Mouse (Mus musculus) forebrain, embryonic 16.5 days (tissue): ENCODE measurements around the gene Ppp2ca. TPM values are rescaled to one million over a fixed set of nuclear protein-coding genes. Genes with fewer than 3 reads are reported as not detected.
"Not testable (repeated sequence)": the region's sequence is repeated elsewhere in the genome, so short reads cannot be mapped to it uniquely, and the experiment has no call there.

Experiments used
- ATAC-seq: fragments of 200-750 bp; cut with Nextera tagmentation; 2 replicates; pipeline ENCODE4 v1.8.0; 2017; ENCODE audit warnings: mild to moderate bottlenecking, moderate library complexity
- H3K27ac ChIP-seq: fragments of 300-500 bp; sonication (generic); 2 replicates; pipeline ENCODE4 v1.5.1; 2014; ENCODE audit warnings: low read length, control low read depth
- H3K27me3 ChIP-seq: fragments of 300-500 bp; sonication (generic); replicated peaks from 2 replicates; pipeline ENCODE4 v1.6.1; 2014; ENCODE audit warnings: low read length; ENCODE audit not compliant: control insufficient read depth, insufficient read depth
- H3K36me3 ChIP-seq: fragments of 300-500 bp; sonication (generic); 2 replicates; pipeline ENCODE4 v1.6.1; 2014; ENCODE audit not compliant: control insufficient read depth, insufficient read depth
- H3K4me1 ChIP-seq: fragments of 300-500 bp; sonication (generic); replicated peaks from 2 replicates; pipeline ENCODE4 v1.6.1; 2014; ENCODE audit warnings: low read length; ENCODE audit not compliant: control insufficient read depth, insufficient read depth
- H3K4me2 ChIP-seq: fragments of 300-500 bp; sonication (generic); 2 replicates; pipeline ENCODE4 v1.6.1; 2014; ENCODE audit warnings: mild to moderate bottlenecking, low read length, control low read depth
- H3K4me3 ChIP-seq: fragments of 300-500 bp; sonication (generic); replicated peaks from 2 replicates; pipeline ENCODE4 v1.5.1; 2014; ENCODE audit warnings: mild to moderate bottlenecking, low read length, control low read depth
- H3K9ac ChIP-seq: fragments of 300-500 bp; sonication (generic); replicated peaks from 2 replicates; pipeline ENCODE4 v1.6.1; 2014; ENCODE audit warnings: low read depth, low read length, control low read depth
- H3K9me3 ChIP-seq: fragments of 300-500 bp; sonication (generic); 2 replicates; pipeline ENCODE4 v1.6.1; 2016; ENCODE audit warnings: low read length; ENCODE audit not compliant: control insufficient read depth
- WGBS: fragments of 180-500 bp; shearing (Covaris S2); extraction: QIAGEN DNeasy Blood & Tissue Kit; methylation state at CpG from one replicate; pipeline ENCODE4 v1.1.7; 2014; 5-methylcytosine and 5-hydroxymethylcytosine counted together
- polyA plus RNA-seq: library from polyadenylated mRNA; unstranded; fragments of >200 nt; fragmentation: Nextera tagmentation; extraction: Ambion mirVana; gene quantifications from 2 replicates; pipeline ENCODE4 v1.2.1, GENCODE M21; 2015

Gene Ppp2ca
- polyA plus RNA-seq, 1 experiment from 2014 or later, result 116 TPM

DNA sequence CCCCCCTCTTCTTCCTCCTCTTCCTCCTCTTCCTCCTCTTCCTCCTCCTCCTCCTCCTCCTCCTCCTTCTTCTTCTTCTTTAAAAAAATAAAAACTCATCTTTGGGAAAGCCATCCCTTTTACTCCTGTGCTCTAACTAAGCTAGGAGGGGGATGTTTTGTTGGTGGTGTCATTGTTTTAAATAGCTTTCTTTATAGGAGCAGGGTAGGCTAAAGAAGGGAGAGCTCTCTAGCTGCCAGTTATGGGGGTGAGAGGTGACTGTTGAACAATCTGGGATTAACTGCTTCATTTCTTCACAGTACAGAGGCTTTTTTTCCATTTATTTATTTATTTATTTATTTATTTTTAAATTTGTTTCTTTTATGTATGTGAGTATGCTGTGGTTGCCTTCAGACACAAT lies 7.0 kb downstream of the Ppp2ca start:
- no peaks in the 10 kb centered on the region for H3K27me3 ChIP-seq
- no peaks in the 10 kb centered on the region for H3K36me3 ChIP-seq
- H3K27ac ChIP-seq, result no peak overlapping the region
- H3K4me1 ChIP-seq, result peaks cover 19% of the 10 kb centered on the region
- H3K9ac ChIP-seq, result no peak overlapping the region
- H3K4me2 ChIP-seq, result no peak overlapping the region
- H3K9me3 ChIP-seq, result no peaks in the 10 kb centered on the region
- no peak overlapping the region for H3K4me3 ChIP-seq
- ATAC-seq, result no peak

DNA sequence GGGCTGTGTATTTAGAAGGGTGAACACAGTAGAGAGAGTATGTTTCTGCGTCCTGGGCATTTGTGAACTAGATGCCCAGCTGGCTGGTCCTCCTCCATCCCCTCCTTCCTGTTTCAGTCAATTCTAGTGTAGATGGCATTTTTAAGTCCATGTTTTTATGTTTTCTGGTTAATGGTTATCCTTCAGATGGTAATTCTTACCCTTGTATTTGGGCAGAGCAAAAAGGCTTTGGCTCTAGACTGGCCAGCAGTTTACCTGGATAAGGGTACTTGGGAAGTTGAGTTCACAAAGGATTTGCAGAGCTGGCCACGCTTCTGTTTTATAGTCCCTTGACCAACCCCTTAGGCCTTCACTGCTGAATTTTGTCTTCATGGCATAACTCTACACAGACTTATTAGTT lies 7.6 kb downstream of the Ppp2ca start:
- 88% methylated on average over 2 of the region's 2 CpGs for WGBS
- Histone ChIP-seq H3K4me2 (no peak overlapping the region), H3K4me1 (peaks cover 13% of the 10 kb centered on the region), H3K4me3 (no peak overlapping the region), H3K9me3 (no peaks in the 10 kb centered on the region), H3K36me3 (no peaks in the 10 kb centered on the region), H3K27me3 (no peaks in the 10 kb centered on the region), H3K27ac (no peak overlapping the region), H3K9ac (no peak overlapping the region)
- no peak for ATAC-seq

DNA sequence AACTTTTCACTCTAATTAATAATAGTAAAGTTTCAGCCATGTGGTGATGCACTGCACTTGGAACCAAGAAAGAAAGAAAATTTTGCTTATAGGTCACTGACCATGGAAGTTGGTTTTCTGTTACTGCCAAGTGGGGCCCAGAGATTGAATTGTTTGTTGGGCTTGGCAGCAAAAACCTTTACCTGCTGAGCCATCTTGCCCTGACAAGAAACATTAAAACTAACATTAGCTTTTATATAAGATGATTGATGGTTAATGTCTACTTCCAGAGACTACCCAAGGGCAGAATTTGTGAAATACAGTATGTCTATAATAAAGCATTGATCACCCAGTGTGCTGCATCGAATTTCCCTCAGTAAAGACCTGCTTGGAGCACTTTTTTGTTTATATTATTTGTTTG lies 8.0 kb downstream of the Ppp2ca start:
- ATAC-seq, result no peak
- 94% methylated on average over 1 of the region's 1 CpGs for WGBS
- no peak overlapping the region for H3K9ac ChIP-seq
- H3K27me3 ChIP-seq, result no peaks in the 10 kb centered on the region
- no peaks in the 10 kb centered on the region for H3K36me3 ChIP-seq
- no peak overlapping the region for H3K4me2 ChIP-seq
- no peak overlapping the region for H3K27ac ChIP-seq
- no peaks in the 10 kb centered on the region for H3K9me3 ChIP-seq
- H3K4me3 ChIP-seq, result no peak overlapping the region
- peaks cover 9% of the 10 kb centered on the region for H3K4me1 ChIP-seq

DNA sequence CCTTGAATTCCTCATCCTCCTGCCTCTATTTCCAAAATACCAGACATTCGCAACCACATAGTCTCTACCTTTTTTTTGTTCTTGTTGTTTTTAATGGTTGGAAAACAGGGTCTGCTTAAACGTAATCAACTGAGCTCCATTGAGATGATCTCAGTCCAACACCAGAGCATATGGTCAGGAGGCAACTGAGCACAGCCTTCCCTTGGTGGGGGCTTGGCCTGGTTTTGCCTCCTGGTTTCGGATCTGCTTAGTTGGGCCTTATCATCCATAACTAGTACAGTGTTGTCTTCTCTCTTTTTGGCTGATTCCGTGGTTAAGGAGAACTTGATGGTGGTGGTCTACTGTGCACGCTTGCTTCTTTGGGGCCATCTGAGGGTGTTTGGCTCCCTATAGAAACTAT lies 10.3 kb downstream of the Ppp2ca start:
- no peak for ATAC-seq
- Histone ChIP-seq H3K27ac (no peak overlapping the region), H3K4me1 (peaks cover 3% of the 10 kb centered on the region; the same call in 1 of the 2 replicates), H3K27me3 (no peaks in the 10 kb centered on the region), H3K4me2 (no peak overlapping the region), H3K4me3 (no peak overlapping the region), H3K9ac (no peak overlapping the region), H3K36me3 (no peaks in the 10 kb centered on the region), H3K9me3 (no peaks in the 10 kb centered on the region)
- 94% methylated on average over 5 of the region's 5 CpGs for WGBS

DNA sequence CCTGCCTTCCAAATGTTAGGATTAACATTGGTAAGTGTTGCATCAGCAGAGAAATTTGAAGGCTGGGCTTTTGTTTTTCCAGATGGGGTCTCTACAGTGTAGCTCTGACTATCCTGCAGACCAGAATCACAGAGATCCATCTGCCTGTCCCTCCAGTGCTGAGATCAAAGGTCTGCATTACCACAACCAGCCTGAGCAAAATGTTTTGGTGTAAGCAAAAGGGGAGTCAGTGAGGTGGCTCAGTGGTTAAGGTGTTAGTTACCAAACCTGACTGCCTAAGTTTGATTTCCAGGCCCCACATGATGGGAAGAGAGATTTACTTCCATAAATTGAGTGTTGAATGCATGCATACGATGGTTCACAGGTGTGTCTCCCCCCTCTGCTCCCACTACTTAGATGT lies 10.9 kb downstream of the Ppp2ca start:
- H3K4me2 ChIP-seq, result no peak overlapping the region
- WGBS, result 90% methylated on average over 1 of the region's 1 CpGs

DNA sequence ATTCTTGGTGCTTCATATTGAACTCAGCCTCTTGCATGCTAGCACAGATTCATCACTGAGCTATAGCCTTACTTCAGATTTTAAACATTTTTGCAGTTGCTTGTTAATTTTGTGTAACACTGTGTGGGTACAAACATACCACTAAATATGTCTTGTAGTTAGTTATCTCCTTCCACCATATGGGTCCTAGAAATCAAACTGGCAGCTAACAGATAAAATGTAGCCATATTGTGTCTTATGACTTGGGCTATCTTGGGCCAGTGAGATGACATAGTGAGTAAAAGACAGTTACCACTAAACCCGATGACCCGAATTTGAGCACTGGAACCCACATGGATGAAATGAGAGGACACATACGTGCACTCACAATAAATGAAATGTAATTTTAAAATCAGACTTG lies 17.0 kb downstream of the Ppp2ca start:
- no peak for ATAC-seq
- H3K36me3 ChIP-seq, result peaks cover 33% of the 10 kb centered on the region
- H3K4me1 ChIP-seq, result no peaks in the 10 kb centered on the region
- H3K27me3 ChIP-seq, result no peaks in the 10 kb centered on the region
- H3K9me3 ChIP-seq, result peaks cover 4% of the 10 kb centered on the region; the same call in 1 of the 2 replicates
- 97% methylated on average over 3 of the region's 3 CpGs for WGBS
- no peak overlapping the region for H3K27ac ChIP-seq
- no peak overlapping the region for H3K9ac ChIP-seq
- H3K4me3 ChIP-seq, result no peak overlapping the region
- no peak overlapping the region for H3K4me2 ChIP-seq

More for the DNA sequence above, 10.9 kb downstream of the Ppp2ca start:
- no peak for ATAC-seq
- Histone ChIP-seq H3K27me3 (no peaks in the 10 kb centered on the region), H3K36me3 (peaks cover 2% of the 10 kb centered on the region; the same call in 1 of the 2 replicates), H3K27ac (no peak overlapping the region), H3K9ac (no peak overlapping the region), H3K4me3 (no peak overlapping the region), H3K9me3 (no peaks in the 10 kb centered on the region), H3K4me1 (no peaks in the 10 kb centered on the region)

DNA sequence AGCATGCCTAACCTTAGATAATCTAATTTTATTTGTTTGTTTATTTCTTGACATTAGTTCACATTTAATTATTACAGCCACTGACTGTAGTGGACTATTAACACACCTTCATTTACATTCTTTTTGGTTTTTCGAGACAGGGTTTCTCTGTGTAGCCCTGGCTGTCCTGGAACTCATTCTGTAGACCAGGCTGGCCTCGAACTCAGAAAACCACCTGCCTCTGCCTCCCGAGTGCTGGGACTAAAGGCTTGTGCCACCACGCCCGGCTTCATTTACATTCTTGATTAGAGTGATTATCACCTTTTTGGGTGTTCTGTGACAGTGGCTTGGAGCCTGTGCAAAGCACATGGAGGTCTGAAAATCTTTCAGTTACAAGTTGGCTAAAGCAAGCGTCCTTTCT lies 17.6 kb downstream of the Ppp2ca start:
- H3K4me1 ChIP-seq, H3K9me3 ChIP-seq, H3K27ac ChIP-seq, H3K9ac ChIP-seq, ATAC-seq, H3K4me3 ChIP-seq, H3K4me2 ChIP-seq, H3K27me3 ChIP-seq: not testable (repeated sequence)
- peaks cover 37% of the 10 kb centered on the region for H3K36me3 ChIP-seq
- 89% methylated on average over 6 of the region's 6 CpGs for WGBS

DNA sequence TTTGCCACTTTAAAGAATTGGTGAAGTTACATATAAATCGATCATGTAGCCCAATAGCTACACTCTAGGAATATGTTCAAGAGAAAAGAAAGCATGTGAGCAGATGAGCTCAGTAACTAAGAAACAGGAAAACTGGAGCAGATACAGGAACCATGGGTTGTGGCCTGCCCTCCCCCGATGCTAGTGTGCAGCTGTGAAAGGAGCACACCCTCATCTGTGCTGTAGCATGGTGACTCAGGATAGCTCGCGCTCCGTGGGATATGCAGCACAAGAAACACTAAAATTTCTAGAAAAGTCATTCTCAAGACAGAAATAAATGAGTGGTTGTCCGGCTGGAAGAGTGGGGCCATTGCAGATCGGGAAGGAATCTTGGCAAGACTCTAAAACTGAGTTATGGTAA lies 18.7 kb downstream of the Ppp2ca start:
- no peak overlapping the region for H3K4me2 ChIP-seq
- H3K9ac ChIP-seq, result no peak overlapping the region
- H3K4me3 ChIP-seq, result no peak overlapping the region
- no peaks in the 10 kb centered on the region for H3K27me3 ChIP-seq
- no peak for ATAC-seq
- H3K36me3 ChIP-seq, result peaks cover 47% of the 10 kb centered on the region
- no peak overlapping the region for H3K27ac ChIP-seq
- H3K4me1 ChIP-seq, result no peaks in the 10 kb centered on the region
- WGBS, result 98% methylated on average over 7 of the region's 7 CpGs
- H3K9me3 ChIP-seq, result peaks cover 4% of the 10 kb centered on the region; the same call in 1 of the 2 replicates

DNA sequence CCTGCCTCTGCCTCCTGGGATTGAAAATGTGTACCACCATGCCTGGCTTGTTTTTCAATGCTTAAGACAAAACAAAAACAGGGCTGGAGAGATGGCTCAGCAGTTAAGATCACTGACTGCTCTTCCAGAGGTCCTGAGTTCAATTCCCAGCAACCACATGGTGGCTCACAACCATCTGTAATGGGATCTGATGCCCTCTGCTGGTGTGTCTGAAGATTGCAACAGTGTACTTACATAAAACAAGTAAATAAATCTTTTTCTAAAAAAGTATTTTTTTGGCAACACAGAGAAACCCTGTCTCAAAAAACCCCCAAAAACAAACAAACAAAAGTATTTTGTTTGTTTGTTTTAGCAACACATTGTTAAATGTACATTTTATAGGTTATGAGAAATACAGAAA lies 21.9 kb downstream of the Ppp2ca start:
- not testable (repeated sequence) for H3K4me2 ChIP-seq, H3K4me1 ChIP-seq, H3K27me3 ChIP-seq, H3K9ac ChIP-seq, H3K27ac ChIP-seq, H3K9me3 ChIP-seq, H3K4me3 ChIP-seq, ATAC-seq
- peaks cover 48% of the 10 kb centered on the region for H3K36me3 ChIP-seq

DNA sequence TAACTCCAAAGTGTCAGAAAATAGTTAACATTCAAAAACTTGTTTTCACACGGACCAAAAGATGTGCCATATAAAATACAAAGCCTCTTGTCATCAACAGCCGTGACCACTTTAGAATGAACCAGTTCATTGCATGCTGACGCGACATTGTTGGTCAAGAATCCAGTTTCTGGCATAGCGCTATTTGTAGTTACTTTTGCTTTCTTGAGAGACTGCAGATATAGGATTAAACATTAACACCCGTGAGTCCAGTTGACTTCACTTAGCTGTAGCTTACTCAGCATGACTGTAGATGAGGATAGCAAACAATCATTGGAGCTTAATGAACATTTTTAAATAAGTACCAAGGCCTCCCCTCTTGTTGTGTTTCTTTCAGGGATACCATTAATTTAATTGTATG lies 23.6 kb downstream of the Ppp2ca start:
- 91% methylated on average over 6 of the region's 6 CpGs for WGBS
- peaks cover 4% of the 10 kb centered on the region; the same call in 1 of the 2 replicates for H3K9me3 ChIP-seq
- no peaks in the 10 kb centered on the region for H3K4me1 ChIP-seq
- H3K4me2 ChIP-seq, result no peak overlapping the region
- no peak for ATAC-seq
- H3K27ac ChIP-seq, result no peak overlapping the region
- no peak overlapping the region for H3K4me3 ChIP-seq
- H3K36me3 ChIP-seq, result peaks cover 45% of the 10 kb centered on the region
- H3K9ac ChIP-seq, result no peak overlapping the region
- no peaks in the 10 kb centered on the region for H3K27me3 ChIP-seq
